Mouse (Mus musculus): ENCODE results near the gene Rbfox1. TPM values are rescaled to one million over a fixed set of nuclear protein-coding genes. Genes with fewer than 3 reads are reported as not detected.

Rbfox1 gene
- polyA plus RNA-seq, 1 experiment from 2014 or later: 3.3 TPM

GRCm38 (mm10) chr16:6455349-6455748 is 570.2 kb downstream of the Rbfox1 start:
- WGBS: 73% methylated on average over 3 of the region's 3 CpGs

GRCm38 (mm10) chr16:6479094-6479590 is 594.0 kb downstream of the Rbfox1 start:
- H3K27me3 ChIP-seq (ENCODE audit: insufficient read depth, low read length): no peaks in the 10 kb centered on the region
- no peak for DNase-seq (ENCODE audit: low spot score)
- no peak overlapping the region for H3K27ac ChIP-seq
- no peaks in the 10 kb centered on the region for H3K9me3 ChIP-seq (replicated peaks; ENCODE audit: low read length)
- no peaks in the 10 kb centered on the region for H3K4me1 ChIP-seq (replicated peaks; ENCODE audit: insufficient read depth, low read length)
- 64% methylated on average over 1 of the region's 1 CpGs for WGBS
- H3K4me2 ChIP-seq (ENCODE audit: low read length): no peak overlapping the region
- H3K9ac ChIP-seq (ENCODE audit: low read depth, low read length): no peak overlapping the region
- no peak for ATAC-seq (replicated peaks; ENCODE audit: low FRiP score, low read depth)
- H3K4me3 ChIP-seq (replicated peaks; ENCODE audit: low read depth, low read length): no peak overlapping the region
- no peak for TF ChIP-seq CTCF (IDR thresholded peaks at IDR 0.05; ENCODE audit: low read depth)
- H3K36me3 ChIP-seq (ENCODE audit: insufficient read depth, low read length): no peaks in the 10 kb centered on the region

More at GRCm38 (mm10) chr16:6455349-6455748, 570.2 kb downstream of the Rbfox1 start:
- Histone ChIP-seq H3K27ac (no peak overlapping the region), H3K27me3 (ENCODE audit: insufficient read depth, low read length) (no peaks in the 10 kb centered on the region), H3K36me3 (ENCODE audit: insufficient read depth, low read length) (no peaks in the 10 kb centered on the region), H3K9me3 (replicated peaks; ENCODE audit: low read length) (no peaks in the 10 kb centered on the region), H3K9ac (ENCODE audit: low read depth, low read length) (no peak overlapping the region), H3K4me1 (replicated peaks; ENCODE audit: insufficient read depth, low read length) (no peaks in the 10 kb centered on the region), H3K4me3 (replicated peaks; ENCODE audit: low read depth, low read length) (no peak overlapping the region), H3K4me2 (ENCODE audit: low read length) (no peak overlapping the region)
- DNase-seq (ENCODE audit: low spot score) (no peak), ATAC-seq (replicated peaks; ENCODE audit: low FRiP score, low read depth) (no peak)
- peak; percentile 58 for TF ChIP-seq CTCF (IDR thresholded peaks at IDR 0.05; ENCODE audit: low read depth)

- ATAC-seq (replicated peaks; ENCODE audit: low FRiP score, low read depth) (no peak), DNase-seq (ENCODE audit: low spot score) (no peak)
- Histone ChIP-seq H3K9me3 (replicated peaks; ENCODE audit: low read length) (no peaks in the 10 kb centered on the region), H3K27ac (no peak overlapping the region), H3K4me2 (ENCODE audit: low read length) (no peak overlapping the region), H3K36me3 (ENCODE audit: insufficient read depth, low read length) (no peaks in the 10 kb centered on the region), H3K4me1 (replicated peaks; ENCODE audit: insufficient read depth, low read length) (no peaks in the 10 kb centered on the region), H3K9ac (ENCODE audit: low read depth, low read length) (no peak overlapping the region), H3K4me3 (replicated peaks; ENCODE audit: low read depth, low read length) (no peak overlapping the region), H3K27me3 (ENCODE audit: insufficient read depth, low read length) (no peaks in the 10 kb centered on the region)
- no peak for TF ChIP-seq CTCF (IDR thresholded peaks at IDR 0.05; ENCODE audit: low read depth)
- WGBS: 26% methylated on average over 3 of the region's 3 CpGs
Observed at GRCm38 (mm10) chr16:6479616-6480410, 594.7 kb downstream of the Rbfox1 start.

- DNase-seq (ENCODE audit: low spot score) (peak; percentile 55), ATAC-seq (replicated peaks; ENCODE audit: low FRiP score, low read depth) (no peak)
- Histone ChIP-seq H3K9ac (ENCODE audit: low read depth, low read length) (no peak overlapping the region), H3K4me2 (ENCODE audit: low read length) (no peak overlapping the region), H3K27me3 (ENCODE audit: insufficient read depth, low read length) (no peaks in the 10 kb centered on the region), H3K36me3 (ENCODE audit: insufficient read depth, low read length) (no peaks in the 10 kb centered on the region), H3K4me1 (replicated peaks; ENCODE audit: insufficient read depth, low read length) (no peaks in the 10 kb centered on the region), H3K9me3 (replicated peaks; ENCODE audit: low read length) (no peaks in the 10 kb centered on the region), H3K4me3 (replicated peaks; ENCODE audit: low read depth, low read length) (no peak overlapping the region), H3K27ac (no peak overlapping the region)
- 10% methylated on average over 5 of the region's 5 CpGs for WGBS
- TF ChIP-seq CTCF (IDR thresholded peaks at IDR 0.05; ENCODE audit: low read depth): peak; percentile 81
Observed at GRCm38 (mm10) chr16:6480411-6480728, 595.2 kb downstream of the Rbfox1 start.

GRCm38 (mm10) chr16:6483628-6484027 is 598.5 kb downstream of the Rbfox1 start:
- Histone ChIP-seq H3K36me3 (ENCODE audit: insufficient read depth, low read length) (no peaks in the 10 kb centered on the region), H3K4me3 (replicated peaks; ENCODE audit: low read depth, low read length) (no peak overlapping the region), H3K9ac (ENCODE audit: low read depth, low read length) (no peak overlapping the region), H3K9me3 (replicated peaks; ENCODE audit: low read length) (no peaks in the 10 kb centered on the region), H3K4me1 (replicated peaks; ENCODE audit: insufficient read depth, low read length) (no peaks in the 10 kb centered on the region), H3K27me3 (ENCODE audit: insufficient read depth, low read length) (no peaks in the 10 kb centered on the region), H3K4me2 (ENCODE audit: low read length) (no peak overlapping the region), H3K27ac (no peak overlapping the region)
- 74% methylated on average over 8 of the region's 8 CpGs for WGBS
- TF ChIP-seq CTCF (IDR thresholded peaks at IDR 0.05; ENCODE audit: low read depth): no peak
- ATAC-seq (replicated peaks; ENCODE audit: low FRiP score, low read depth): no peak
- no peak for DNase-seq (ENCODE audit: low spot score)

- Histone ChIP-seq H3K4me2 (ENCODE audit: low read length) (no peak overlapping the region), H3K27ac (no peak overlapping the region), H3K36me3 (ENCODE audit: insufficient read depth, low read length) (no peaks in the 10 kb centered on the region), H3K27me3 (ENCODE audit: insufficient read depth, low read length) (no peaks in the 10 kb centered on the region), H3K4me1 (replicated peaks; ENCODE audit: insufficient read depth, low read length) (no peaks in the 10 kb centered on the region), H3K9ac (ENCODE audit: low read depth, low read length) (no peak overlapping the region), H3K4me3 (replicated peaks; ENCODE audit: low read depth, low read length) (no peak overlapping the region), H3K9me3 (replicated peaks; ENCODE audit: low read length) (no peaks in the 10 kb centered on the region)
- no peak for DNase-seq (ENCODE audit: low spot score)
- TF ChIP-seq CTCF (IDR thresholded peaks at IDR 0.05; ENCODE audit: low read depth): no peak
- no peak for ATAC-seq (replicated peaks; ENCODE audit: low FRiP score, low read depth)
- WGBS: 59% methylated on average over 3 of the region's 3 CpGs
Observed at GRCm38 (mm10) chr16:6485631-6486030, 600.5 kb downstream of the Rbfox1 start.

Measured in kidney, postnatal 0 days (tissue).